Mouse (Mus musculus): ENCODE data around the gene Dtx3. TPM values are rescaled to one million over a fixed set of nuclear protein-coding genes. Genes with fewer than 3 reads are reported as not detected.

Gene Dtx3
- total RNA-seq (2023): 60.7 TPM

GRCm38 (mm10) chr10:127195328-127196129 lies at the start of gene Dtx3:
Gene Dtx3, minus strand, starts transcription at chr10:127195728.

GRCm38 (mm10) chr10:127211414-127211854 lies 15.9 kb upstream of the Dtx3 start, which contains the start of gene Pip4k2c:
Gene Pip4k2c, minus strand, starts transcription at chr10:127211585.

GRCm38 (mm10) chr10:127189651-127190381 lies 5.7 kb downstream of the Dtx3 start, which contains the start of gene Arhgef25:
Gene Arhgef25, minus strand, starts transcription at chr10:127190083.

GRCm38 (mm10) chr10:127179871-127180694 lies 15.4 kb downstream of the Dtx3 start, which contains the start of gene Slc26a10:
Gene Slc26a10, minus strand, starts transcription at chr10:127180645.

GRCm38 (mm10) chr10:127164631-127165353 lies 30.7 kb downstream of the Dtx3 start, which contains the start of gene B4galnt1:
Gene B4galnt1, plus strand, starts transcription at chr10:127165225.

Other genes with a start within 250 kb of the Dtx3 start
- gene Ctdsp2, start 217.0 kb downstream of the Dtx3 start, total RNA-seq (2023): 63.3 TPM
- 1.3 TPM for gene Avil, start 195.0 kb downstream of the Dtx3 start, total RNA-seq (2023)
- 17.7 TPM for gene Tsfm, start 164.9 kb downstream of the Dtx3 start, total RNA-seq (2023)
- gene Mettl1, start 154.3 kb downstream of the Dtx3 start, total RNA-seq (2023): 31.4 TPM
- not detected for gene Eef1akmt3, start 154.2 kb downstream of the Dtx3 start, total RNA-seq (2023)
- gene Cyp27b1, start 147.5 kb downstream of the Dtx3 start, total RNA-seq (2023): 1.4 TPM
- gene March9, start 135.5 kb downstream of the Dtx3 start, total RNA-seq (2023): 4.0 TPM
- gene Cdk4, start 132.2 kb downstream of the Dtx3 start, total RNA-seq (2023): 126 TPM
- gene Tspan31, start 125.5 kb downstream of the Dtx3 start, total RNA-seq (2023): 10.0 TPM
- gene Agap2, start 120.4 kb downstream of the Dtx3 start, total RNA-seq (2023): 153 TPM
- gene Os9, start 74.6 kb downstream of the Dtx3 start, total RNA-seq (2023): 86.9 TPM
- 838 TPM for gene B4galnt1, start 30.5 kb downstream of the Dtx3 start, total RNA-seq (2023)
- not detected for gene Slc26a10, start 15.1 kb downstream of the Dtx3 start, total RNA-seq (2023)
- gene Arhgef25, start 5.6 kb downstream of the Dtx3 start, total RNA-seq (2023): 0.49 TPM
- gene Pip4k2c, start 15.9 kb upstream of the Dtx3 start, total RNA-seq (2023): 35.9 TPM
- not detected for gene Kif5a, start 67.6 kb upstream of the Dtx3 start, total RNA-seq (2023)
- gene Dctn2, start 70.6 kb upstream of the Dtx3 start, total RNA-seq (2023): 99.5 TPM
- gene Mbd6, start 93.3 kb upstream of the Dtx3 start, total RNA-seq (2023): 93.2 TPM
- 44.1 TPM for gene Mars, start 116.1 kb upstream of the Dtx3 start, total RNA-seq (2023)
- gene Arhgap9, start 126.2 kb upstream of the Dtx3 start, total RNA-seq (2023): 328 TPM
- not detected for gene Gli1, start 146.2 kb upstream of the Dtx3 start, total RNA-seq (2023)
- not detected for gene Inhbe, start 158.7 kb upstream of the Dtx3 start, total RNA-seq (2023)
- not detected for gene Inhbc, start 174.7 kb upstream of the Dtx3 start, total RNA-seq (2023)
- 83.0 TPM for gene R3hdm2, start 184.6 kb upstream of the Dtx3 start, total RNA-seq (2023)

Measured in CD8-positive naive resting alpha-beta T cell, adult 57 days (primary cell).